Mouse (Mus musculus) liver, embryonic 11.5 days (tissue): ENCODE data around the gene Pold2. TPM values are rescaled to one million over a fixed set of nuclear protein-coding genes. Genes with fewer than 3 reads are reported as not detected.
"Not testable (repeated sequence)": the region's sequence is repeated elsewhere in the genome, so short reads cannot be mapped to it uniquely, and the experiment has no call there.

Source experiments
- ATAC-seq: fragments of 200-750 bp; cut with Nextera tagmentation; replicated peaks from 2 replicates; pipeline ENCODE4 v1.8.0; 2017; ENCODE audit warnings: moderate number of reproducible peaks, mild to moderate bottlenecking, moderate TSS enrichment, moderate library complexity; ENCODE audit not compliant: low FRiP score
- DNase-seq: peaks from one replicate; pipeline ENCODE4 v3.0.0-alpha.2; 2017; ENCODE audit warnings: low spot score
- H3K27ac ChIP-seq: fragments of 300-500 bp; sonication (generic); 2 replicates; pipeline ENCODE4 v1.5.1; 2014; ENCODE audit warnings: mild to moderate bottlenecking, low read depth, low read length, control low read depth
- H3K27me3 ChIP-seq: fragments of 300-500 bp; sonication (generic); replicated peaks from 2 replicates; pipeline ENCODE4 v1.6.1; 2014; ENCODE audit warnings: low read length, mixed read lengths; ENCODE audit not compliant: control insufficient read depth, insufficient read depth
- H3K36me3 ChIP-seq: fragments of 300-500 bp; sonication (generic); 2 replicates; pipeline ENCODE4 v1.6.1; 2014; ENCODE audit warnings: mild to moderate bottlenecking, low read length, moderate library complexity, mixed read lengths; ENCODE audit not compliant: control insufficient read depth, insufficient read depth
- H3K4me1 ChIP-seq: fragments of 300-500 bp; sonication (generic); replicated peaks from 2 replicates; pipeline ENCODE4 v1.6.1; 2014; ENCODE audit warnings: low read length, mixed read lengths; ENCODE audit not compliant: control insufficient read depth, insufficient read depth
- H3K4me2 ChIP-seq: fragments of 300-500 bp; sonication (generic); 2 replicates; pipeline ENCODE4 v1.6.1; 2014; ENCODE audit warnings: mild to moderate bottlenecking, control low read depth, moderate library complexity
- H3K4me3 ChIP-seq: fragments of 300-500 bp; sonication (generic); 2 replicates; pipeline ENCODE4 v1.5.1; 2014; ENCODE audit warnings: low read depth, low read length, control low read depth
- H3K9ac ChIP-seq: fragments of 300-500 bp; sonication (generic); 2 replicates; pipeline ENCODE4 v1.6.1; 2014; ENCODE audit warnings: low read depth, low read length, control low read depth
- H3K9me3 ChIP-seq: fragments of 300-500 bp; sonication (generic); 2 replicates; pipeline ENCODE4 v1.6.1; 2016; ENCODE audit warnings: low read length, inconsistent platforms, mixed read lengths; ENCODE audit not compliant: control insufficient read depth
- WGBS: fragments of 180-500 bp; shearing (Covaris S2); extraction: QIAGEN DNeasy Blood & Tissue Kit; methylation state at CpG from one replicate; pipeline ENCODE4 v1.1.7; 2014; 5-methylcytosine and 5-hydroxymethylcytosine counted together
- polyA plus RNA-seq: library from polyadenylated mRNA; unstranded; fragments of >200 nt; fragmentation: Nextera tagmentation; extraction: Ambion mirVana; gene quantifications from 2 replicates; pipeline ENCODE4 v1.2.1, GENCODE M21; 2014

The Pold2 gene
- polyA plus RNA-seq, 1 experiment from 2014 or later, result 151 TPM

DNA sequence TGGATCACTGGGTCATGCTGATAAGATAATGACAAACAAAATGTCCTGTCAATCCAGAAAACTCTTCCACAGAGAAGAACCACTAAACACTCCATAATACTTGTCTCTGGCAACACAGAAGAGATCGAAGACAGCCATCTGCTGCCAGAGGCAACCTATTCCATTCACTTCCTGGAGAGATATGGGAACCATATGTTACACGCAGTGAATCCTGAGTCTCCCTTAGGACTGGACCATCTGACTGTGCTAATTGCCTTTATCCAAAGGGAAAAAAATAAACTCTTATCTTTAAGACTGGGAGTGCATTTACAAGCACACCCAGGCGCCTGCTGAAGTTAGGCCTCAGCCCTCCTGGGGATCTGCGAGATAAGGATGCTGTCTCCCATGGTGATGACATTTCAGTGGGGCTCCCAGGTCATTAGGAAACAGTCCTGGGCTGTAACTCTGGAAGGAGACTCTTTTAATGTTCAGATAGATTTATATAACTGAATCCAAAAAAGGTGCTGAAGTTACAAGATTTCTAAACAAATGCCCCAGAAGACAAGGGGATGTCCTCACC is 14.8 kb upstream of the Pold2 start:
- no peaks in the 10 kb centered on the region for H3K9me3 ChIP-seq
- peaks cover 20% of the 10 kb centered on the region for H3K27me3 ChIP-seq
- peak overlapping the region; percentile 37; the same call in 1 of the 2 replicates for H3K27ac ChIP-seq
- H3K4me2 ChIP-seq, result peak overlapping the region; percentile 28; the same call in 1 of the 2 replicates
- no peak overlapping the region for H3K4me3 ChIP-seq
- no peak overlapping the region for H3K9ac ChIP-seq
- no peaks in the 10 kb centered on the region for H3K36me3 ChIP-seq
- peaks cover 33% of the 10 kb centered on the region for H3K4me1 ChIP-seq
- WGBS, result 28% methylated on average over 4 of the region's 4 CpGs
- ATAC-seq (peak; percentile 82), DNase-seq (no peak)

- ATAC-seq (no peak), DNase-seq (no peak)
- Histone ChIP-seq H3K27ac (0 out of 2 replicates have a peak overlapping the region, but pooled peaks have one; percentile 37), H3K4me1 (peaks cover 27% of the 10 kb centered on the region), H3K27me3 (peaks cover 13% of the 10 kb centered on the region), H3K9ac (no peak overlapping the region), H3K4me3 (no peak overlapping the region), H3K36me3 (no peaks in the 10 kb centered on the region), H3K9me3 (no peaks in the 10 kb centered on the region), H3K4me2 (no peak overlapping the region)
- WGBS, result 45% methylated on average over 8 of the region's 8 CpGs
These were observed 14.1 kb upstream of the Pold2 start for GRCm38 (mm10) chr11:5892151-5892591.

- not testable (repeated sequence) for H3K27ac ChIP-seq, H3K9me3 ChIP-seq, DNase-seq, H3K9ac ChIP-seq, H3K4me2 ChIP-seq, H3K36me3 ChIP-seq, ATAC-seq, H3K4me3 ChIP-seq, H3K27me3 ChIP-seq
- WGBS, result 69% methylated on average over 4 of the region's 5 CpGs
- peaks cover 18% of the 10 kb centered on the region for H3K4me1 ChIP-seq
These were observed 10.5 kb upstream of the Pold2 start for GRCm38 (mm10) chr11:5888563-5888962.

DNA sequence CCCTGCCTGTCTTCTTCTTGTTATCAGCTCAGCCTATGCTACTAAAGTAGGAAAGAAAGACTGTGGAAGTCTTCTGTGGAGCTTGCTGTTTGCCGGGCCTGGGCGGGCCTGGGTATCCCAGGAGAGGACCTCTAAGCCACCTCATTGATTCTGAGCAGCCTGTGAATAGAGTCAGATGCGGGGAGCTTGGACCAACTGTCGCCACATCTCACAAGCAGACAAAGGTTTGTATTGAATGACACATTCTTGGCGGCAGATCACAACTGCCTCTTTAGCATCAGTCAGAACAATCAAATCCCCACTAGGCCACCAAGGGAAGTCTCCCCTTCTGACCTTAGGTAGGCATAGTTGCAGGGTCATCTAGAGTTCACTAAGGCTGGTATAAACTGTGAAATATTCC is 9.2 kb upstream of the Pold2 start:
- H3K4me3 ChIP-seq, result no peak overlapping the region
- DNase-seq (no peak), ATAC-seq (no peak)
- H3K9ac ChIP-seq, result no peak overlapping the region
- H3K27ac ChIP-seq, result no peak overlapping the region; the same call in 1 of the 2 replicates
- H3K27me3 ChIP-seq, result no peaks in the 10 kb centered on the region
- no peaks in the 10 kb centered on the region for H3K36me3 ChIP-seq
- peaks cover 11% of the 10 kb centered on the region; the same call in 1 of the 2 replicates for H3K4me1 ChIP-seq
- H3K9me3 ChIP-seq, result no peaks in the 10 kb centered on the region
- no peak overlapping the region for H3K4me2 ChIP-seq
- 64% methylated on average over 5 of the region's 5 CpGs for WGBS

GRCm38 (mm10) chr11:5886187-5886586 is 8.1 kb upstream of the Pold2 start:
- ATAC-seq, result no peak
- Histone ChIP-seq H3K36me3 (no peaks in the 10 kb centered on the region), H3K4me1 (0 out of 2 replicates have a peak, but pooled peaks cover 6% of the 10 kb centered on the region), H3K4me2 (no peak overlapping the region), H3K27me3 (no peaks in the 10 kb centered on the region), H3K9me3 (no peaks in the 10 kb centered on the region), H3K9ac (no peak overlapping the region), H3K27ac (no peak overlapping the region), H3K4me3 (no peak overlapping the region)
- 18% methylated on average over 9 of the region's 9 CpGs for WGBS
- DNase-seq, result no peak

- no peak overlapping the region for H3K27ac ChIP-seq
- whole genome bisulfite sequencing, result 45% methylated on average over 8 of the region's 8 CpGs
- H3K27me3 ChIP-seq, result no peaks in the 10 kb centered on the region
- no peaks in the 10 kb centered on the region for H3K9me3 ChIP-seq
- H3K36me3 ChIP-seq, result no peaks in the 10 kb centered on the region
- H3K9ac ChIP-seq, result no peak overlapping the region
- peaks cover 3% of the 10 kb centered on the region; the same call in 1 of the 2 replicates for H3K4me1 ChIP-seq
- H3K4me3 ChIP-seq, result no peak overlapping the region
- H3K4me2 ChIP-seq, result no peak overlapping the region
- DNase-seq (no peak), ATAC-seq (no peak)
These were observed 4.4 kb upstream of the Pold2 start for GRCm38 (mm10) chr11:5882518-5882917.

DNA sequence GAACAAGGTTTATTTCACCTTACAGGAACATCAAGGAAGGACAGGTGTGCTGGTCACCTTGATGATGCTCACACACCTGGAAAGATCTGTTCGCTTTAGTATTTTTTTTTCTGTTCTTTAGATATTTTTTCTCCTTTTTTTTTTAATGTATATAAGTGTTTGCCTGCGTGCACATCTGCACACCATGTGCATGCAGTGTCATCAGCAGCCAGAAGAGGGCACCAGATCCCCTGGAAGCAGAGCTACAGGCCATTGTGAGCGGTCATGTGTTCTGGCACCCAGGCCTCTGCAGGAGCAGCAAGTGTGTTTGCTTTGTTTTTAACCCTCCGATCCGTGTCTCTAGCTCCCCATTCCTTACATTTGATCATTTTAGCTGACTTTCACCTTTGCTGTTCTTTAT is 1.8 kb upstream of the Pold2 start:
- Histone ChIP-seq H3K9me3 (no peaks in the 10 kb centered on the region), H3K27ac (no peak overlapping the region), H3K9ac (no peak overlapping the region), H3K4me3 (no peak overlapping the region), H3K27me3 (no peaks in the 10 kb centered on the region), H3K36me3 (peaks cover 12% of the 10 kb centered on the region), H3K4me2 (no peak overlapping the region), H3K4me1 (peaks cover 17% of the 10 kb centered on the region)
- peak; percentile 61 for DNase-seq
- WGBS, result 60% methylated on average over 5 of the region's 5 CpGs
- no peak for ATAC-seq

GRCm38 (mm10) chr11:5878661-5879060 is 569 bp upstream of the Pold2 start:
- Histone ChIP-seq H3K9ac (peak overlapping the region; percentile 73), H3K36me3 (peaks cover 22% of the 10 kb centered on the region), H3K4me1 (peaks cover 17% of the 10 kb centered on the region), H3K9me3 (no peaks in the 10 kb centered on the region), H3K27me3 (no peaks in the 10 kb centered on the region), H3K4me2 (peak overlapping the region; percentile 81), H3K4me3 (peak overlapping the region; percentile 69), H3K27ac (peak overlapping the region; percentile 59)
- DNase-seq (no peak), ATAC-seq (peak; percentile 7)
- 55% methylated on average over 8 of the region's 8 CpGs for WGBS

GRCm38 (mm10) chr11:5877421-5877820 is 671 bp downstream of the Pold2 start:
- Histone ChIP-seq H3K36me3 (peaks cover 31% of the 10 kb centered on the region), H3K9ac (peak overlapping the region; percentile 81), H3K4me3 (peak overlapping the region; percentile 69), H3K4me2 (peak overlapping the region; percentile 80), H3K27ac (no peak overlapping the region), H3K27me3 (no peaks in the 10 kb centered on the region), H3K4me1 (peaks cover 14% of the 10 kb centered on the region), H3K9me3 (no peaks in the 10 kb centered on the region)
- DNase-seq (no peak), ATAC-seq (no peak)
- 6% methylated on average over 5 of the region's 5 CpGs for WGBS
